Mouse (Mus musculus): Measurements from ENCODE around the gene Siah3.
"Not testable (repeated sequence)": the region's sequence is repeated elsewhere in the genome, so short reads cannot be mapped to it uniquely, and the experiment has no call there.

Siah3 gene

DNA sequence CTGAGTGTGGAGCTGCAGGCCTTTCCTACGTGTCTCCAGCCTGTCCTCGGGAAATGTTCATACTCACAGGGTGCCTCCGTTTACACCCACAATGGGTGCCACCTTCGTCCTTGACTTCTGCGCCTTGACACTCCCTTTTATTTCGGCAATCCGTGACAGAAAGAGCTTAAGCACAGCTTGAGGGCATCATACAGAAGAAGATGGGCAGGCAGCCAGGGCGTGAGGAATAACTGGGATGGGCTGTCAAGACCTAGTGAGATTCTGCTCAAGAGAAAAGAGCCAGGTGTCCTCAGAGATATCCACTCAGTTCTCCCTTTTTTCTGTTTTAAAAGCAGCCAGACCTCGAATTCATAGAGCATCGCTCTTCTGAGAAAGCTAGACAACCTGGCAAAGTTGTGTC lies 21.2 kb upstream of the Siah3 start:
- H3K36me3 ChIP-seq (ENCODE audit: insufficient read depth, low read length): no peaks in the 10 kb centered on the region
- TF ChIP-seq POU5F1 (IDR thresholded peaks at IDR 0.05; ENCODE audit: borderline replicate concordance, low read length) (no peak), NANOG (IDR thresholded peaks at IDR 0.05; ENCODE audit: borderline replicate concordance, low read length) (no peak), CTCF (conservative IDR thresholded peaks at IDR 0.05; ENCODE audit: low read length) (no peak)
- peaks cover 39% of the 10 kb centered on the region for H3K9me3 ChIP-seq (ENCODE audit: low read length)
- no peaks in the 10 kb centered on the region for H3K27me3 ChIP-seq (ENCODE audit: insufficient read depth, low read length)
- H3K4me3 ChIP-seq (replicated peaks; ENCODE audit: low read length): no peak overlapping the region
- no peaks in the 10 kb centered on the region for H3K4me1 ChIP-seq (replicated peaks; ENCODE audit: low read depth, low read length)

DNA sequence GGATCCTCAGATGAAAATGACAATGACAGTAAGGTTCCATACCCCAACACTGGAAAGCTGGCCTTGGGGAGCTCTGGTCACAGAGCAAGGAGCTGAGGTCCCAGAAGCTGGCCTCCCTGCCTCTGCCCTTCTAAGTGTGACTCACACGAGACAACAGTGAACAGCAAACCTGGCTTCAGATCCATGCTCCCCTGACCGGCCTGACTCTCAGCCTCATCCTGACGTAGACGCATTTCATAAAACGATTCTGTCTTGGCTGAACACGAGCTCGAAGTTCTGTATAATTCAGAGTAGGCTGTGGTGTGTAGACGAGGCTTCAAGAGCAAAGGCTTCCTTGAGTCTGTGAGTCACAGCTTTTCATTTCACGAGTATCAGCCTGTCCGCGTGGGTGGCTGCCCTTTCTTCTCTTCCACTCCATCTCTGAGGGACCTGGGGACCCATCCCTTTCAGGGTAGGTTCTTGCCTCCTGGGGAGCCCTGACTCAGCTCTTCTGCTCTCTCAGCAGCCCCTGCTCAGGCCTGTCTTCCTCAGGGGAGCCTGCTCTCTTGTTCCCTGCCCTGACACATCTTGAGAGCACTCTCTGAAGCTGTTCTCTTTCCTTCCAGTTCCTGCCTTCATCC lies 11.2 kb upstream of the Siah3 start:
- Histone ChIP-seq H3K9me3 (ENCODE audit: low read length) (peaks cover 33% of the 10 kb centered on the region), H3K4me3 (replicated peaks; ENCODE audit: low read length) (no peak overlapping the region), H3K36me3 (ENCODE audit: insufficient read depth, low read length) (no peaks in the 10 kb centered on the region), H3K27me3 (ENCODE audit: insufficient read depth, low read length) (no peaks in the 10 kb centered on the region), H3K4me1 (replicated peaks; ENCODE audit: low read depth, low read length) (no peaks in the 10 kb centered on the region; the same call in 1 of the 2 replicates)
- TF ChIP-seq NANOG (IDR thresholded peaks at IDR 0.05; ENCODE audit: borderline replicate concordance, low read length): no peak
- TF ChIP-seq CTCF (conservative IDR thresholded peaks at IDR 0.05; ENCODE audit: low read length): no peak
- TF ChIP-seq POU5F1 (IDR thresholded peaks at IDR 0.05; ENCODE audit: borderline replicate concordance, low read length): no peak

DNA sequence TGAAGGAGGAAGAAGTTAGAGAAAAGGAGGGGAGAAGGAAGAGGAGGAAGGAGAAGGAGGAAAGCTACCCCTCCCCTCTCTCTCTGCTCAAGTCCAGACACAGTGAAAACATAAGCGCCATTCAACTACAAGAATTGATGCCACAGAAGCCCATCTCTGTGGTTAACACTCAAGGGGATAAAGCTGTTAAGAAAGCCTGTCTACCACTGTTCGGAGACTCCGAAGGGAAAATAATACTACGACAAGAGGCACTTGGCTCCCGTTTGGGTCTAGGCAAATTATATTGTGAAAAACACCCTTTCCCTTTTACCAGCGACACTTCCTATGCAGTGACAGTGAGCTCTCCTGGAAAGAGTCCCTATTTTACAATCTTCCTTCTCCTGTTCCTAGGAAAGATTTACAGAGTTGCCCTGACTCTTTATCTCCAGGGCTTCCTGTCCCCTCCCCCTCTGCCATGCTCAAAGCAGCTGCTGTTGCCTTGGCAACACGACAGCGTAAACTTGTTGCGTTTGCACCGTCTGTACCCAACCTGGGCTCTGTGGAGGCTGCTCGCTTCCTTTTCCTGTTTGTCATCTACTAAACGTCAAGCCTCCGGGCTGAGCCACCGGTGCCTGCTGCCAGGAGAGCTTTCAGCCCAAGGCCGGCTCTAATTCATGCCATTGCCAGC lies 10.4 kb upstream of the Siah3 start:
- H3K4me3 ChIP-seq (replicated peaks; ENCODE audit: low read length): no peak overlapping the region
- peaks cover 33% of the 10 kb centered on the region for H3K9me3 ChIP-seq (ENCODE audit: low read length)
- H3K27me3 ChIP-seq (ENCODE audit: insufficient read depth, low read length): no peaks in the 10 kb centered on the region
- H3K36me3 ChIP-seq (ENCODE audit: insufficient read depth, low read length): no peaks in the 10 kb centered on the region
- TF ChIP-seq CTCF (conservative IDR thresholded peaks at IDR 0.05; ENCODE audit: low read length) (no peak), POU5F1 (IDR thresholded peaks at IDR 0.05; ENCODE audit: borderline replicate concordance, low read length) (no peak), NANOG (IDR thresholded peaks at IDR 0.05; ENCODE audit: borderline replicate concordance, low read length) (no peak)
- no peaks in the 10 kb centered on the region; the same call in 1 of the 2 replicates for H3K4me1 ChIP-seq (replicated peaks; ENCODE audit: low read depth, low read length)

DNA sequence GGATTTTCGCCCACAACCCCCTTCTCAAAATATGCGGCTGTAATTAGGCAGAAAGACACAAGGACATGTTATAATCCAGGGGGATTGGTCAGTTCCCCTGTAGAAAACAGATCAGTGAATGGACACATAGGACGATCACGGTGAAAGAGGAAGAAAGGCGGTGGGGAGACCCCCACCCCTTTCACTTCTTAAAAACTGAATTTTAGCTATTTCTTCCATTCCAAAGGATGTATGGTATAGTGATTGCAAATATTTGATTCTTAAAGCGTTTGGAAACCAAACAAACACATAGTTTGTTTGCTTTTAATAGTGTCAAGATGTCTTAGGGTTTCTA lies 9.9 kb upstream of the Siah3 start:
- Histone ChIP-seq H3K4me3 (replicated peaks; ENCODE audit: low read length) (no peak overlapping the region), H3K27me3 (ENCODE audit: insufficient read depth, low read length) (no peaks in the 10 kb centered on the region), H3K9me3 (ENCODE audit: low read length) (peaks cover 33% of the 10 kb centered on the region), H3K4me1 (replicated peaks; ENCODE audit: low read depth, low read length) (no peaks in the 10 kb centered on the region; the same call in 1 of the 2 replicates), H3K36me3 (ENCODE audit: insufficient read depth, low read length) (no peaks in the 10 kb centered on the region)
- TF ChIP-seq POU5F1 (IDR thresholded peaks at IDR 0.05; ENCODE audit: borderline replicate concordance, low read length) (no peak), CTCF (conservative IDR thresholded peaks at IDR 0.05; ENCODE audit: low read length) (no peak)

DNA sequence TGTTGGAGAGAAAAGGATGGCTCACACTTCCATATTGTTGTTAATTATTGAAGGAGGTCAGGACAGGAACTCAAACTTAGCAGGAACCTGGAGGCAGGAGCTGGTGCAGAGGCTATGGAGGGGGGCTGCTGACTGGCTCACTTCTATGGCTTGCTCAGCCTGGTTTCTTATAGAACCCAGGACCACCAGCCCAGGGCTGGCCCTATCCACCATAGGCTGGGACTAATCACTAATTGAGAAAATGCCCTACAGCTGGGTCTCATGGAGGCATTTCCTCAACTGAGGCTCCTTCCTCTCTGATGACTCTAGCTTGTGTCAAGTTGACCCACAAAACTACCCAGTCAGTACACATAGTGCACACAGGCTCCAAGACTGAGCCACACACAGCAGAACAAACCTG lies 9.5 kb upstream of the Siah3 start:
- not testable (repeated sequence) for H3K4me1 ChIP-seq (replicated peaks; ENCODE audit: low read depth, low read length); H3K36me3 ChIP-seq (ENCODE audit: insufficient read depth, low read length); H3K4me3 ChIP-seq (replicated peaks; ENCODE audit: low read length); H3K27me3 ChIP-seq (ENCODE audit: insufficient read depth, low read length)
- H3K9me3 ChIP-seq (ENCODE audit: low read length): peaks cover 31% of the 10 kb centered on the region

DNA sequence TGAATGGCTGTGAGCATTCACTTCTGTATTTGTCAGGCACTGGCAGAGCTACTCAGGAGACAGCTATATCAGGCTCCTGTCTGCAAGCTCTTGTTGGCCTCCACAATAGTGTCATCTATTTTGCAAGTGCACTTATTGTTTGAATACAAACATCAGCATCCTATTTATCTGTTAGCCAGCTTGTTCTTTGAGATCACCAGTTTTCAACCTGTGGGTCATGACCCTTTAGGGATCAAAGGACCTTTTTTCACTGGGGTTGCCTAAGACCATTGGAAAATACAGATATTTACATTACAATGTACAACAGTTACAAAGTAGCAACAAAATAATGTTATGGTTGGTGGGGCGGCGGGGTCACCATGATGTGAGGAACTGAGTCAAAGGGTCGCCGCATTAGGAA lies 1.9 kb upstream of the Siah3 start:
- TF ChIP-seq CTCF (conservative IDR thresholded peaks at IDR 0.05; ENCODE audit: low read length) (no peak), POU5F1 (IDR thresholded peaks at IDR 0.05; ENCODE audit: borderline replicate concordance, low read length) (no peak), NANOG (IDR thresholded peaks at IDR 0.05; ENCODE audit: borderline replicate concordance, low read length) (no peak)
- Histone ChIP-seq H3K36me3 (ENCODE audit: insufficient read depth, low read length) (no peaks in the 10 kb centered on the region), H3K9me3 (ENCODE audit: low read length) (no peaks in the 10 kb centered on the region), H3K4me3 (replicated peaks; ENCODE audit: low read length) (no peak overlapping the region), H3K4me1 (replicated peaks; ENCODE audit: low read depth, low read length) (peaks cover 11% of the 10 kb centered on the region; the same call in 1 of the 2 replicates), H3K27me3 (ENCODE audit: insufficient read depth, low read length) (peaks cover 9% of the 10 kb centered on the region)

DNA sequence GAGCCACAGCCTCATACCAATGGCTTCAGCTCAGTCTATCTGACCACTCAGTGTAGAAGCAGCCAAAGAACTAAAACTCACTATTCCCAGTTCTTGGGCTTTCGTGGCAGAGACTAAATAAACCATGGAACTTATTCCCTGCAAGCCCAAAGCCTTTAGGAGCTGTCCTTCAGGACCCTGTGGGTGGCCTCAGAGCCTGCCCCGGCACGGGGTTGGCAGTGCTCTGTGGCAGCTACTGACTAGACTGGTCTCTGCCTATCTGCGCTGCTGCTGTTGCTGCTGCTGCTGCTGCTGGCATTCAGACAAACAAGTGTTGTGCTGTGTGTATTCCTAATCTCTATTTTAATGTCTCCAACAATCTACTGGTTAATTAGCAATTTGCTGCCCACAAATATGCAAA lies 1.1 kb upstream of the Siah3 start:
- Histone ChIP-seq H3K27me3 (ENCODE audit: insufficient read depth, low read length) (peaks cover 17% of the 10 kb centered on the region), H3K4me3 (replicated peaks; ENCODE audit: low read length) (no peak overlapping the region), H3K36me3 (ENCODE audit: insufficient read depth, low read length) (no peaks in the 10 kb centered on the region), H3K4me1 (replicated peaks; ENCODE audit: low read depth, low read length) (peaks cover 11% of the 10 kb centered on the region; the same call in 1 of the 2 replicates), H3K9me3 (ENCODE audit: low read length) (no peaks in the 10 kb centered on the region)
- TF ChIP-seq POU5F1 (IDR thresholded peaks at IDR 0.05; ENCODE audit: borderline replicate concordance, low read length): no peak
- no peak for TF ChIP-seq CTCF (conservative IDR thresholded peaks at IDR 0.05; ENCODE audit: low read length)
- TF ChIP-seq NANOG (IDR thresholded peaks at IDR 0.05; ENCODE audit: borderline replicate concordance, low read length): no peak

DNA sequence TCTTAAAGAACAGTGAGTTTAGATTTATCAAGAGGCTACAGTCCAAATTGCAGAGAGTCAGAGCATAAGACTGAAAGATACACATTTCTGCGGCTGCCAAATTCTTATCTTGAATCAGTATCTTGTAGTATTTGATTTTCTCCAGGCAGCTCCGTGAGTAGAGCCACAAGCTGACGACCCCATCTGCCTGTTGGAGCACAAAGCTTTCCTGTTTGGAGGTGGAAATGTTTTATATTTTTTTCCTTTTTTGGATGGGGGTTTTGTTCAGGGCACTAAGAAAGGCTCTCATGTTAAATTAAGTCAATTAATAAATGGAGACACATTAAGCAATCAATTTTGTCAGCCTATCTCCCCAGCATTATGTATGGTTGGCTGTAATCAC lies 430 bp upstream of the Siah3 start:
- Histone ChIP-seq H3K4me3 (replicated peaks; ENCODE audit: low read length) (no peak overlapping the region), H3K36me3 (ENCODE audit: insufficient read depth, low read length) (no peaks in the 10 kb centered on the region), H3K4me1 (replicated peaks; ENCODE audit: low read depth, low read length) (peaks cover 11% of the 10 kb centered on the region; the same call in 1 of the 2 replicates), H3K27me3 (ENCODE audit: insufficient read depth, low read length) (peaks cover 22% of the 10 kb centered on the region), H3K9me3 (ENCODE audit: low read length) (no peaks in the 10 kb centered on the region)
- TF ChIP-seq CTCF (conservative IDR thresholded peaks at IDR 0.05; ENCODE audit: low read length): no peak
- no peak for TF ChIP-seq NANOG (IDR thresholded peaks at IDR 0.05; ENCODE audit: borderline replicate concordance, low read length)
- TF ChIP-seq POU5F1 (IDR thresholded peaks at IDR 0.05; ENCODE audit: borderline replicate concordance, low read length): no peak

All from E14TG2a.4 (cell line).